Mouse (Mus musculus): ENCODE measurements at regions not wholly inside any gene's neighbourhood (a gene's known extent, or its start where the extent isn't known, plus 50 kb on each side); places are given as distances from the start of the nearest gene placed in this dataset.
A peak's percentile ranks its signal among the peaks of the same experiment; 100 is the strongest.

DNA sequence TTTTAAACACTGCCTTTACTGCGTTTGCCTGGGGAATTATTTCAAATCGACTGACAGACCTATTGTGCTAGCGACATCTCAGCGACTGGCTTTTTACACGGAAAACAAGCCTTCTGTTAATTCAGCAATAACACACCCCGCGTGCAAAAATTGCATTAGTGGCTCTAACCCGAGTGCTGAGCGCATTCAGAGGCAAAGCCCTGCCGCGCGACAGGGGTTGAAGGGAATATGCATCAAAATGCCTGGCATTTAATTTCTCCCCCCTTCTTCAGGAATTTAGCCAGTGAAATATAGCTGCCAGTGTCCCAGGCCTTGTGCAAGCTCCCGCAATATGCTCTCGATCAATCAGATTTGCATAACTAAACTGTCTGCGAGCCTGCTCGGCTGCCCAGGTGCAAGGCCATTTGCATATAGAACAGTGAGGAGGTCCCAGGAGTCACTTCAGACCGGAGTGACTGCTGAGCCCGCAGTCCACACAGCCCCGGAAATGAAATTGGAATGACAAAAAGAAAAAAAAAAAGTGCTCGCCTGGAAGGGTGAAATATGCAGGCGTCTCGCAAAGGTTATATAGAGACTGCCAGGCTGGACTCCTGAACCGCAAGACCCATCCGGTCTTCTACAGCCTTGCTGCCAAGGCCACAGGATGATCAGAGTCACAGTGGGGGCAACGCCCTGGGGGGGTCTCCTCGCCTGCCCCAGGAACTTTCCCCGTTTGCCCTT, 165.1 kb downstream of the Vrk1 start:
- peaks cover 11% of the 10 kb centered on the region for H3K4me1 ChIP-seq (ENCODE audit: insufficient read depth)
- no peaks in the 10 kb centered on the region for H3K36me3 ChIP-seq (ENCODE audit: insufficient read depth)
- DNase-seq (no peak), ATAC-seq (peak; percentile 28; the same call in 1 of the 2 replicates)
- H3K4me3 ChIP-seq (ENCODE audit: low read depth, low read length): peak overlapping the region; percentile 36
- H3K9me3 ChIP-seq (ENCODE audit: low read length): no peaks in the 10 kb centered on the region
- TF ChIP-seq CTCF (IDR thresholded peaks at IDR 0.05; ENCODE audit: low read depth): no peak
- no peaks in the 10 kb centered on the region for H3K27me3 ChIP-seq (ENCODE audit: insufficient read depth, low read length)
- peak overlapping the region; percentile 80 for H3K27ac ChIP-seq (ENCODE audit: low read depth, low read length)
- H3K4me2 ChIP-seq (ENCODE audit: low read depth): peak overlapping the region; percentile 76
- peak overlapping the region; percentile 43 for H3K9ac ChIP-seq
- 4% methylated on average over 27 of the region's 27 CpGs for WGBS

DNA sequence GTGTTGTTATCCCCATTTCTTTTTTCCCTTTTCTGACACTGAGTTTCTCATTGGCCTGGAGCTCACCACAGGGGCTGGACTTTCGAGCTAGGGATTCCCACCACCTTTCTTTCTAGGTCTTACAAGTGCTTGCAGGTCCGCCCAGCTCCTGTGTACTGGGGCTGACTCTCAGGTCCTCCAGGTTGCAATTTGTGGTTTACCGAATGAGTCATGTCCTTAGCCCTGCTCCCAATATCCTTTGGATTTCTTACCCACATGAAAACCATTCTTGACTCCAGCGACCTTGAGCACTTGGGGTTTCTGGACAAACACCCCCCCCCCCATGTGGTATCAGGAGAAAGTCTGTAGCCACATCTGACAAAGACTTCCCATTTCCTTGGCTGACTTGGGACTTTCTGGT, 167.3 kb downstream of the Vrk1 start:
- H3K9ac ChIP-seq: no peak overlapping the region
- no peak for ATAC-seq
- no peaks in the 10 kb centered on the region for H3K36me3 ChIP-seq (ENCODE audit: insufficient read depth)
- no peak overlapping the region for H3K27ac ChIP-seq (ENCODE audit: low read depth, low read length)
- no peak overlapping the region for H3K4me2 ChIP-seq (ENCODE audit: low read depth)
- no peak overlapping the region for H3K4me3 ChIP-seq (ENCODE audit: low read depth, low read length)
- 71% methylated on average over 4 of the region's 4 CpGs for WGBS
- H3K9me3 ChIP-seq (ENCODE audit: low read length): no peaks in the 10 kb centered on the region
- H3K4me1 ChIP-seq (ENCODE audit: insufficient read depth): peaks cover 11% of the 10 kb centered on the region
- no peak for TF ChIP-seq CTCF (IDR thresholded peaks at IDR 0.05; ENCODE audit: low read depth)
- no peaks in the 10 kb centered on the region for H3K27me3 ChIP-seq (ENCODE audit: insufficient read depth, low read length)
- no peak for DNase-seq

DNA sequence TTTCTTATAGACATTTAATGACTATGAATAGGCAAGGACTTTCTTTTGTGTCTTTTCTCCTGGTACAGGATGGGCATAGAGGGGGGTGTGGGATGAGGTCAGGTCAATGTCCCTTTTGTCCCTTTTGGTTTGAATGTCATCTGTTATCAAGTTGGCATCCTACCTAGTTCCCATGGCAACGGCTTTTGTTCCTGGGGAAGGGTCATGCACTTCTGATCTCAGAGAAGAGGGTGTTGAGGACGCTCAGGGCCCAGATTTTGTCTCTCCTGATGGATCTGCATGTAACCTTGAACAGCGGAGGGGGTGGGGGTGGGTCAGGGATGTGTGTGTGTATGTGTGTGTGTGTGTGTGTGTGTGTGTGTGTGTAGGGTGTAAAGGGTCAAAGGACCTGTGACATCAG, 167.8 kb downstream of the Vrk1 start:
- no peak overlapping the region for H3K9ac ChIP-seq
- no peaks in the 10 kb centered on the region for H3K36me3 ChIP-seq (ENCODE audit: insufficient read depth)
- H3K4me2 ChIP-seq (ENCODE audit: low read depth): no peak overlapping the region
- ATAC-seq (no peak), DNase-seq (no peak)
- no peaks in the 10 kb centered on the region for H3K9me3 ChIP-seq (ENCODE audit: low read length)
- H3K4me1 ChIP-seq (ENCODE audit: insufficient read depth): peaks cover 11% of the 10 kb centered on the region
- TF ChIP-seq CTCF (IDR thresholded peaks at IDR 0.05; ENCODE audit: low read depth): no peak
- no peaks in the 10 kb centered on the region for H3K27me3 ChIP-seq (ENCODE audit: insufficient read depth, low read length)
- H3K4me3 ChIP-seq (ENCODE audit: low read depth, low read length): no peak overlapping the region
- H3K27ac ChIP-seq (ENCODE audit: low read depth, low read length): no peak overlapping the region
- WGBS: 68% methylated on average over 3 of the region's 3 CpGs

DNA sequence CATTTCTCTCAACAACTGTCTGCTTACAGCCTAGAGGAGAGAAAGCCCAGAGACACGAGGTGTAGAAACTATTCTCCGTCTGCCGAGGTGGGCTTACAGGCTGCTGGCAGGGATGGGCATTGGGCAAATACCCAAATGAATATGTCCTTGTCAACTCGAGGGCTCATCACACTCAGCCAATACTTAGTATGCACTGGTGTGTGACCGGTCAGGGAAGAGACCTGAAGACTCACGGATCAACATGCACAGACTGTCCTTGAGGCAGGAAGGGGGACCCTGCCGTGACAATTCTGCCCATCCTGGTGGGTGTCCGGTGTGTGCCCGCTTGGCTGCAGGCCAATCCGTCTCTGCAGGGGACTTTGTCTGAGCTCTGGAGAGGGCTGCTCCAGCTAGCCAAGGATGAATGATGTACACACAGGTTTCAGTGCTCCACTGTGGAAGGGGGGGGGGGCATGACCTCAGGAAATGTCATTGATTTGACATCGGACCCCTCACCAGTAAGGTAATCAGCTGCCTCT, 168.7 kb downstream of the Vrk1 start:
- no peak for DNase-seq
- Histone ChIP-seq H3K36me3 (ENCODE audit: insufficient read depth) (no peaks in the 10 kb centered on the region), H3K9ac (no peak overlapping the region), H3K4me3 (ENCODE audit: low read depth, low read length) (no peak overlapping the region), H3K4me1 (ENCODE audit: insufficient read depth) (peaks cover 11% of the 10 kb centered on the region), H3K27ac (ENCODE audit: low read depth, low read length) (no peak overlapping the region), H3K9me3 (ENCODE audit: low read length) (no peaks in the 10 kb centered on the region), H3K27me3 (ENCODE audit: insufficient read depth, low read length) (no peaks in the 10 kb centered on the region), H3K4me2 (ENCODE audit: low read depth) (no peak overlapping the region)
- no peak for ATAC-seq
- TF ChIP-seq CTCF (IDR thresholded peaks at IDR 0.05; ENCODE audit: low read depth): no peak
- 57% methylated on average over 11 of the region's 11 CpGs for WGBS

DNA sequence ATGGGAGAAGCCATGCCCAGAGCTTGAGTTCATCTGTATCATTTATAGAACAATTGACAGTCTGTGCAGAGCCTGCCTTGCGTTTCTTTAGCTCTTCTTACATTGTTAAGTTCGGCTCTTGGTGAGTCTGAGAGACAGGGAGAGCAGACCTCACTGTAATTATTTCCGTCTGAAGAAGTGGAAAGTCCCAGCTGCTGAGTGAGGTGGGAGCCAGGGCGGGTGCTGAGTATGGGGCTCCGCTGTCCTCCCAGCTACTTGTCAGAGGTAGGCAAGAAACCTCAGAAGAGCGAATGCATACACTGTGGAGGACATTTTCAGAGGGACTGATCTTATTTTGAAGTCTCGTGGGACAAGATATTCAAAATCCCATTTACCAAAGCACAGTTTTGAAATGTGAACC, 172.9 kb downstream of the Vrk1 start:
- DNase-seq (no peak), ATAC-seq (no peak)
- no peak for TF ChIP-seq CTCF (IDR thresholded peaks at IDR 0.05; ENCODE audit: low read depth)
- no peaks in the 10 kb centered on the region for H3K9me3 ChIP-seq (ENCODE audit: low read length)
- no peak overlapping the region for H3K9ac ChIP-seq
- H3K36me3 ChIP-seq (ENCODE audit: insufficient read depth): no peaks in the 10 kb centered on the region
- no peak overlapping the region for H3K4me3 ChIP-seq (ENCODE audit: low read depth, low read length)
- H3K27me3 ChIP-seq (ENCODE audit: insufficient read depth, low read length): no peaks in the 10 kb centered on the region
- H3K4me1 ChIP-seq (ENCODE audit: insufficient read depth): no peaks in the 10 kb centered on the region
- no peak overlapping the region for H3K4me2 ChIP-seq (ENCODE audit: low read depth)
- no peak overlapping the region for H3K27ac ChIP-seq (ENCODE audit: low read depth, low read length)
- WGBS: 62% methylated on average over 7 of the region's 7 CpGs

DNA sequence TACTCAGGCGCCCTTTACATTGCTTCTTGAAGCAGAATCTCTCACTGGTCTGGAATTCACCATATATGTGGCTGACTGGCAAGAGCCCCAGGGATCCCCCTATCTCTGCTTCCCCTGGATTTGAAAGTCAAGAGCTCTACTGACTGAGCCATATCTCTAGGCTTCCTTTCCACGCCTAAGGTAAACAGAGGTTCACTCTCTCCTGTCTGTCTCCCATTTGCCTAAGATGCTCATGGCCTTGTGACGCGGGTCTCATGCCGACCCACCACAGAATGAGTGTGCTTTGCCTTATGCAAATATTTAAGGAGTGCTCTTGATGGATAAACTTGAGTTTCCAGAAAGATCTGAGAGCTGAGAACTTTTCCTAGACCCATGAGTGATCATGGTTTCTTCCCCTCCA, 173.9 kb downstream of the Vrk1 start:
- H3K9me3 ChIP-seq (ENCODE audit: low read length): no peaks in the 10 kb centered on the region
- 86% methylated on average over 5 of the region's 5 CpGs for WGBS
- no peak for ATAC-seq

DNA sequence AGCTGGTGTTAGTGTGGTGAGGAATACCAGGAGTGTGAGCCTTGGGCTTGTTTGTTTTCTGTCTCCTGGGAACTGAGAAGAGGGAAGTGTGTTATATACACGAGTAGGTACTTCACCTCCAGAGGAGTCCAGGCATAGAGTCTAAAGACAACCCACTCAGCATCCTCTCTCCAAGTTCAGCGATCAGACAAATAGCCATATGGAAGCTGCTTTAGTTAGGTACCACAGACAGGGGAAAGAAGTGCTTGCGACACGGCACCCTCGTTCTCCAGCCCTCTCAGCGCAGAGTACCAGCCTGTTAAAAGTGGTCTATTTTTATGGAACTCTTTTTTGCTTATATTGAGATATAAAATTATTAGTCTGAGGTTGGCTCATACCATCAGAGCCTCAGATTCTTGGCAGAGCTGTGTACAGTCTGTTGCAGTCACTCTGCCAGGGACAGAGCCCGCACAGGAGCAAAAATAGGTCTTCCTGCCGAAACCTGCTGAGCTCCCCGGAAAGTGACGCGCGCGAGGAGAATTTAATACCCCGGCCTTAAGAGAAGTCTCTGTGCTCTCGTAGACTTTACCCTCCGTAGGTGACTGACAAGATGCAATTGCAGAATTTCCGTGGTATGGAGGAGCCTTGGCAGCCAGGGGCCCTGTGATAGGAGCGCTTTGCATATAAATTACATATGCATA, 175.5 kb downstream of the Vrk1 start:
- Histone ChIP-seq H3K36me3 (ENCODE audit: insufficient read depth) (no peaks in the 10 kb centered on the region), H3K27ac (ENCODE audit: low read depth, low read length) (peak overlapping the region; percentile 50), H3K4me2 (ENCODE audit: low read depth) (no peak overlapping the region), H3K9me3 (ENCODE audit: low read length) (no peaks in the 10 kb centered on the region), H3K4me1 (ENCODE audit: insufficient read depth) (no peaks in the 10 kb centered on the region), H3K9ac (0 out of 2 replicates have a peak overlapping the region, but pooled peaks have one; percentile 6), H3K27me3 (ENCODE audit: insufficient read depth, low read length) (no peaks in the 10 kb centered on the region), H3K4me3 (ENCODE audit: low read depth, low read length) (no peak overlapping the region)
- 48% methylated on average over 18 of the region's 18 CpGs for WGBS
- DNase-seq (peak; percentile 62), ATAC-seq (peak; percentile 71)
- no peak for TF ChIP-seq CTCF (IDR thresholded peaks at IDR 0.05; ENCODE audit: low read depth)

More for the DNA sequence above, 173.9 kb downstream of the Vrk1 start:
- no peak overlapping the region for H3K4me3 ChIP-seq (ENCODE audit: low read depth, low read length)
- no peak overlapping the region for H3K27ac ChIP-seq (ENCODE audit: low read depth, low read length)
- no peaks in the 10 kb centered on the region for H3K27me3 ChIP-seq (ENCODE audit: insufficient read depth, low read length)
- DNase-seq: no peak
- no peak overlapping the region for H3K9ac ChIP-seq
- no peak overlapping the region for H3K4me2 ChIP-seq (ENCODE audit: low read depth)
- TF ChIP-seq CTCF (IDR thresholded peaks at IDR 0.05; ENCODE audit: low read depth): no peak
- H3K36me3 ChIP-seq (ENCODE audit: insufficient read depth): no peaks in the 10 kb centered on the region
- no peaks in the 10 kb centered on the region for H3K4me1 ChIP-seq (ENCODE audit: insufficient read depth)
